In the genomic region with DNA sequence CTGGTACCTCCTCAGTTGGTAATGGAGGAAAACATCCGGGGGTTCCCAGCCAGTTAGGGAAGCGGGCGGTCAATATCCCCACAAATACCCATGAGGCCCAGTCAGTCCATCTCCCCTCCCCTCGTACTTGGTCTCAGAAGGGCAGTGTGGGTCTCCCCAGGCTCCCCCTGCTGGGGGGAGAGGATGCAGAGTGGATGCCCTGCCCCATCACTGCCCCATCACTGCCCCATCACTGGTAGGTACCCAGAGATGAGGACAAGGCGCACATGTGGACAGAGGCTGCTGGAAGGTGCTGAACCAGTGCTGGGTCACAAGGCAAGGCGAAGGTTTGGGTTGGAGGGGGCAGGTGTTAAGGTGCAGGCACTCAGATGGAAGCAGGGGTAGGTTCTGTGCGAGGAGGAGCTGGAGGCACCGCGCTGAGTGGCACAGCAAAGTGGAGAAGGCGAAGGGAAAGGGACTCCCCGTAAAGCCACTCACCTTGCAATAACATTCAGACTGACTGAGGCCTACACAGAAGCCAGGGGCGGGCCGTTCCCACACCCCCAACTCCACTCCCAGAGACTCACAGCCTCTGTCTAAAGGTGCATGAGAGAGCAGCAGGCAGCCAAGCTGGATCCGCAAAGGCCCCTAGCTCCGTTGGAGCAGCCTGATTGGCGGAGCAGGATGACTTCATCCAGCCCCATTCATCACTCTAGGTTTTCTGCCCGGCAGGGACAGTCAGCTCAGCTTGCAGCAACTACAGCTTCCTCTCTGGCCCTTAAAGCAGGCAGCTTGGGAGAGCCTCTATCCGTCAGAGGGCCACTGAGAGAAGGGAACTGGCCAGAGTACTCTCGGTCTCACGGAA, we compare ENCODE assay signal across 8 mouse cellular contexts.
DNase-seq lines count a peak whose midpoint lies in the region; ATAC-seq lines count a peak whose summit lies in the region.

No protein-coding gene starts in this region.

- H3K27ac ChIP-seq in midbrain, embryonic 10.5 days (replicated peaks): peak overlapping the region; percentile 82

- peak; percentile 49 to 62 for DNase-seq in kidney, postnatal 4 days
- no peak for DNase-seq in kidney, postnatal 36 days
- peak; percentile 77 for DNase-seq in cerebellum, adult 8-10 months
- peak; percentile 70 to 78 for DNase-seq in layer of hippocampus, postnatal 10 days (ENCODE audit: low spot score in 2 of 2)
- DNase-seq in midbrain, embryonic 10.5 days (ENCODE audit: low spot score): peak; percentile 78
- no peak for DNase-seq in spleen, postnatal 14 days (ENCODE audit: low spot score in 2 of 2)
- no peak for DNase-seq in thymus, postnatal 36 days

- H3K9me3 ChIP-seq in midbrain, embryonic 10.5 days (replicated peaks): no peaks in the 10 kb centered on the region

- H3K36me3 ChIP-seq in midbrain, embryonic 10.5 days: no peaks in the 10 kb centered on the region

- H3K27me3 ChIP-seq in midbrain, embryonic 10.5 days (ENCODE audit: low read depth, poor library complexity, severe bottlenecking): no peaks in the 10 kb centered on the region

- WGBS in midbrain, embryonic 10.5 days: 14% methylated on average over 20 of the region's 20 CpGs

- H3K4me3 ChIP-seq in midbrain, embryonic 10.5 days: peak overlapping the region; percentile 47

- H3K4me1 ChIP-seq in midbrain, embryonic 10.5 days: peaks cover 28% of the 10 kb centered on the region

- peak; percentile 81 for ATAC-seq in frontal cortex, adult (ENCODE audit: low TSS enrichment)

Comparison
In these comparisons a context has a peak if more than half of its experiments do, and no peak if none do; other contexts are left out.
1. DNase-seq: peak in kidney, postnatal 4 days (2 of 2), cerebellum, adult 8-10 months (single experiment), layer of hippocampus, postnatal 10 days (2 of 2) and midbrain, embryonic 10.5 days (single experiment); none in kidney, postnatal 36 days (0 of 2), spleen, postnatal 14 days (0 of 2) and thymus, postnatal 36 days (0 of 2).